Mouse (Mus musculus) CH12.LX (cell line): ENCODE measurements at regions not wholly inside any gene's neighbourhood (a gene's known extent, or its start where the extent isn't known, plus 50 kb on each side); places are given as distances from the start of the nearest gene placed in this dataset.

ENCODE experiments used
- BHLHE40 ChIP-seq: IDR thresholded peaks from 2 replicates; pipeline ENCODE4 v1.6.1; 2011; ENCODE audit warnings: mild to moderate bottlenecking, low read depth, low read length, improper control_type of control experiment
- CTCF ChIP-seq, 2 experiments: IDR thresholded peaks in 1 of 2; conservative IDR thresholded peaks in 1 of 2; 2 replicates each; pipeline ENCODE4 v1.5.1; 2011 to 2012; ENCODE audit warnings: low read depth in 2 of 2, low read length in 2 of 2, improper control_type of control experiment in 1 of 2, inconsistent platforms in 1 of 2, mild to moderate bottlenecking in 1 of 2, moderate library complexity in 1 of 2
- NELFE ChIP-seq: IDR thresholded peaks from 2 replicates; pipeline ENCODE4 v1.6.1; 2011; ENCODE audit warnings: low read depth, low read length, improper control_type of control experiment
- POLR2A ChIP-seq: IDR thresholded peaks from 2 replicates; pipeline ENCODE4 v1.6.1; 2011; ENCODE audit warnings: low read depth, mild to moderate bottlenecking, improper control_type of control experiment, low read length
- ZMIZ1 ChIP-seq: IDR thresholded peaks from 2 replicates; pipeline ENCODE4 v1.6.1; 2012; ENCODE audit warnings: low read depth, mild to moderate bottlenecking, inconsistent platforms, low read length, improper control_type of control experiment

DNA sequence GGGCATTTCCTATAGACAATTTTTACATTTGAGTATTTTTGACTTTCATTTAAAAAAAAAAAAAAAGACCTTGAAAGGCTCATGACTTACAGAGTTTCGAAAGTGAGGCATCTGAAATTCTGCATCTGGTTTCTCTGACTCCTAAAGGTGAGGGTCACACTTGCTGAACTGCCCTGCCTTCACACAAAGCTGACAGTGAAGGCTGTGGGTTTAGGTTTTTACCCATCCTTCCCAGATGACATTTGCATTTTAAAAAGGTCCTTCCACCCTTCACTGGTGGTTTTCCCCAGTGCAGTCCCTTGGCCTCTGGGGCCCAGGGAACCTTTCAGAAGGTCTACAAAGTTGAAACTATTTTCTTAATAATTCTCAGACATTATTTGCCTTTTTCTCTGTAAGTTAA is 76.4 kb upstream of the Slit3 start:
- TF ChIP-seq NELFE (0 out of 2 replicates have a peak, but pooled peaks have one; percentile 33), BHLHE40 (peak; percentile 92), POLR2A (peak; percentile 49; the same call in 1 of the 2 replicates), CTCF (conservative IDR thresholded peaks at IDR 0.05 in 1 of 2, IDR thresholded peaks at IDR 0.05 in 1 of 2; ENCODE audit: low read depth in 2 of 2, low read length in 2 of 2) (no peak), ZMIZ1 (0 out of 2 replicates have a peak, but pooled peaks have one; percentile 42)
